Mouse (Mus musculus) testis, adult 2 months (tissue): ENCODE measurements around the gene Pdzrn3.

Experiments used
- CTCF ChIP-seq: fragments of 200-500 bp; IDR thresholded peaks from 2 replicates; pipeline ENCODE4 v1.5.1; 2012; ENCODE audit warnings: low read depth, mild to moderate bottlenecking, inconsistent platforms, low read length, moderate library complexity; ENCODE audit not compliant: control insufficient read depth, insufficient read depth, insufficient replicate concordance
- POLR2A ChIP-seq: fragments of 200-500 bp; IDR thresholded peaks from 2 replicates; pipeline ENCODE4 v1.6.1; 2012; ENCODE audit warnings: low read depth, mild to moderate bottlenecking, inconsistent platforms, low read length, moderate library complexity; ENCODE audit not compliant: control insufficient read depth

DNA sequence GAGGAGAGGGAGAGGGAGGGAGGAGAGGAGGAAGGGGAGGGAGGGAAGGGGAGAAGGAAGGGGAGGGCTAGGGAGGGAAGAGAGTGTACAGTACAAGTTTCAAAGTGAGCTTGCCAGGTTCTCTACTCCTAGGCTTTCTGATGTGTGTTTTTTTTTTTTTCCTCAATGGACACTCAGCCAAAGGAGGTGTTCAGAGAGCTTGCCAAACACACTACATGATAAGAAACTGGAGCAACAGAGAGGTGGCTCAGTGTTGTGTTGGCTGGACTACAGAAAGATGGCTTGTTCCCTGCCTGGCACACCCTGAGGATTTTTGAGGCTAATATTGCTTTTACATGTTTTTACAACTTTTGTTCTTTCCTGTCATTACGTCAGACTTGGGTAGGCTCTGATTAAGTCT lies 26.6 kb downstream of the Pdzrn3 start:
- TF ChIP-seq CTCF (no peak), POLR2A (no peak)
